Mouse (Mus musculus) urinary bladder, postnatal 10 days (tissue): ENCODE results near the gene Map3k9.
A peak's percentile ranks its signal among the peaks of the same experiment; 100 is the strongest.

Experiments
- DNase-seq: peaks from one replicate; pipeline ENCODE4 v3.0.0; 2022; ENCODE audit warnings: low spot score

The Map3k9 gene

GRCm38 (mm10) chr12:81781105-81781909, at the start of gene Map3k9:
Gene Map3k9, minus strand, starts transcription at chr12:81781175.
- peak; percentile 66 for DNase-seq

GRCm38 (mm10) chr12:81828355-81828754, 47.4 kb upstream of the Map3k9 start:
- no peak for DNase-seq

DNA sequence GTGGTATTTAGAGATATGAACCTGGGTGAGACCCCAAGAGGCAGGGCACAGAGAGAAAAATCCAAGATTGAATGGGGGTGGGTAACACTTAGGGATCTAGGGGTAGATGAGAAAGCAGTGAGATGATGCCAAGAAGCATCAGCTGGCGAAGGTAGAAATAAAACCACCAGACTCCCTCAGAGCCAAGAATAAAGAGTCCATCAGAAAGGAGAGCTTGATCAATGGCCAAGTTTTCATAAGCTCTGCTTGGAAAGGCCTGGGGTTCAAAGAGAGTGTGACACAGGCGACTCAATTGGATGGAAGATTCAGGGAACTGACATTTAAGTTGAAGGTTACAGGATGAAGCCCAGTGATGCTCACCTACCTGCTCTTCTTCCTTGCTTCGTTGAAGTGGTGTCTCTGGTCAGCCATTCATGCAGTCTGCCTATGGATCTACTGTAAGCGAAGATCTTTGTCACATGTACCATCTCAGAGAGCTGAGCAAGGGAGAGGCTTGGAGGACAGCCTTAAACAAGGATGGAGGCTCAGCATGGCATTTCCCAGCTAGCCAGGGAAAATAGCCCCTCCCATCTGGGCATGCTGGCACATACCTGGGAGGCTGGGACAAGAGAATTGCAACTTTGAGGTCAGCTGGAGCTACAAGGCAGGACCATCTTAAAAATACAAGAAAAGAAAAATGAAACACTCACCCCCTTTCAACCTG, 42.0 kb upstream of the Map3k9 start:
- DNase-seq: no peak

DNA sequence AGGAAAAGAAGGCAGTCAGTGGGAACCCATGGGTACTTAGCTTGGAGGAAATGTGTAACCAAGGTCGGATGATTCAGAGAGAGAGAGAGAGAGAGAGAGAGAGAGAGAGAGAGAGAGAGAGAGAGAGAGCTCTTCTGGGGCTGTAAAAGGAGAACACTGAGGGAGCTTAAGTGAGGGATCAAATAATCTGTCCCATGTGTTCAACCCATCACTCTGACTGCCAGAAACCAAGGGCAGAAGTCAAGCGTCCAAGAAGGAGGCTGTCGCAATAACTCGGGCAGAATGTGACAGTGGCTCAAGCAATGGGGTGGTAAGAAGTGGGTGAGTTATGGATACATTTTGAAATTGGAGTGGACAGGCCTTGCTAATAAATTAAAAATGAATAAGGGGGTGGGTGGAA, 41.2 kb upstream of the Map3k9 start:
- no peak for DNase-seq

- DNase-seq: no peak
These were observed 39.7 kb upstream of the Map3k9 start for GRCm38 (mm10) chr12:81820700-81821099.

DNA sequence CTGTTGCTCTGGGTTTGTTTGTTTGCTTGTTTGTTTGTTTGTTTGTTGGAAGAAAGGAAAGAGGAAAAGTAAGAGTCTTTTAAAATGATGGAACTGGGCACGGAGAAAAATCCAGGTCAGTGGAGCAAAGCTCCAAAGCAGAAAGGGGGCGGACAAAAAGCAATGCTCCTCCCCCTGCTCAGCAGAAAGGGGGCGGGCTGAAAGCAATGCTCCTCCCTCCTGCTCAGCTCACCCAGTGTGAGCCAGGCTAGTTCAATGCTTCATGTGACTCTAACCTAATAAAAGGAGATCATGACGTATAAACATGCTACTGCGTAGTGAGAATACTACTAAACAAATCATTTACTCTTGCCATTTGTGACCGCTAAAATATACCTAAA, 36.1 kb upstream of the Map3k9 start:
- DNase-seq: no peak

DNA sequence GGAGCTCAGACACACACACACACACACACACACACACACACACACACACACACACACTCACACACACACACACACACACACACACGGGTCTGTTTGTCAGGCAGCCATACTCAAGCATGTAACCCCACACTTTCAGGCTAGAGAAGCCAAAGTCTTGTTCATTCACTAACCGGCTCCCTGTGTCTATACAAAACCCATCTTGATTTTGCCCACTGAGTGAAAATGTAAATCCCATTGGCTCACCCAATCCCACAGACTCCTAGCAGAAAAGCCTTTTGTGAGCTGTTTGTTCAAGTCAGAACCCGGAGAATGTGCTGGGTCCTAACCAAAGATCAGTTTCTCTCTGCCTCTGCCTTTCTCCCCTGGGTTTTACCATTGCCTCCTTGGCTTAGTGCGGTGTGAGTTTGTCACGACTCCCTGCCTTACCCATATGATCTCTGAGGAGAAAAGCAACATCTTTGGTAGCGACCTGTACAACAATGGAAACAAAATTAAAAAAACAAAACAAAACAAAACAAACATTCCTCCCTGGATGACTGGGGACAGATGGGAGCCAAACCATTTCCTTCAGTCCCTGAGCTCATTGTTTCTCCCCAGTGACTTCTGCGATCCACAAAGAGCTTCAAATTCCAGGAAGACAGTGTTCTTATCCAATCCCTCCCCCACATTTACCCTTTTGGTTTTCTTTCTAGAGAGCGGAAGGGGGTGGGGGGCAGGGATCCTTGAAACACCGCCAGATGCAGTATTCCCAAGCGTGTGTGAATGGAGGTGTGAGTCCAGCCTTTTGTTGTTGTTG, 35.6 kb upstream of the Map3k9 start:
- DNase-seq: no peak

GRCm38 (mm10) chr12:81814742-81815141, 33.8 kb upstream of the Map3k9 start:
- no peak for DNase-seq

DNA sequence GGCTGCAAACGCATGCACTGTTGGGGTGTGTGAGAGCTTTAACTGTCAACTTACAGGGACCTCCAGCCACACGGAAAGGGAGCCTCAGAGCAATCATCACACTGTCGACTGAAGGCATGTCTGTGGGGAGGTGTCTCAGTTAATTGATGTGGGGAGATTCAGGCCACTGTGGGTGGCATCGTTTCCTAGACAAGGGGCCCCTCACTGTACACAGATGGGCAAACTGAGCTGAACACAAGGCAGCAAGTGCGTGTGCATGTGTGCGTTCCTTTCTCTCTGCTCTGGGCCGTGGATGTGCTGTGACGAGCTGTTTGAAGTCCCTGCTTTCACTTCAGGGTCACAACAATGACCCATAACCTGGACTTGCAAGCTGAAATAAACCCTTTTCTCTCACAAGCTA, 29.4 kb upstream of the Map3k9 start:
- no peak for DNase-seq

DNA sequence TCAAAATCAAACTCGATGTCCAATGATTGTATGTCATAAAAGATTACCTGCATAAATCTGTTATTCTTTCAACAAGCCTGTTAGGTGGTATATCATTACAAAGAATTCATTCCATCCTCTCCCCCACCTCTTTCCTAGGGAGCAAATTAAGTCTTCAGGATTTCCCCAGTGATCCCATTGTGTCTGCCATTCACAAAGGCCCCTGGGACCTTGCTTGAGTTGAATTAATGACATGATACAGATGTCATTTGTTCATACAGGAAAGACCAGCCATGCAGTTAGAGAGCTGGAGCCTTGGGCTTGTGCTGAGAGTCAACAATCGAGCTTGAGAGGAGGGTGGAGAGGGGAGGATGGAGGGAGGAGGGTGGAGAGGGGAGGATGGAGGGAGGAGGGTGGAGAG, 27.6 kb upstream of the Map3k9 start:
- no peak for DNase-seq

DNA sequence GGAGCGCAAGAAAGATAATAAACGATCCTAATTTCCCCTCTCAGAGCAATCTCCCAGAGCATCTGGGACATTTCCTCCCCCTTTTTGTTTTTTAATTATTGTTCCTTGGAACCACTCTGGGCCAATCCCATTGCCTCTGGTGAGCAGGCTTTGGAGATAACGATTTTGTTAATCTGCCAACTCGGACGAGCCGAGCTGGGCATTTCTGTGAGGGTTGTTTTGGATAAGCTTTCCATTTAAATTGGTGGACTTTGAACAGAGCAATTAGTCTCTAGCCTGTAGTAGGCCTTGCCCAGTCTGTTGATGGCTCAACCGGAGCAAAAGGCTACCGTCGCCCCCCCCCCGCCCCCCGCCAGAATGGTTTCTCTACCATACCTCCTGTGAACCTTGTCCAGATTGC, 27.0 kb upstream of the Map3k9 start:
- no peak for DNase-seq

- no peak for DNase-seq
These were observed 26.5 kb upstream of the Map3k9 start for GRCm38 (mm10) chr12:81807529-81807837.

DNA sequence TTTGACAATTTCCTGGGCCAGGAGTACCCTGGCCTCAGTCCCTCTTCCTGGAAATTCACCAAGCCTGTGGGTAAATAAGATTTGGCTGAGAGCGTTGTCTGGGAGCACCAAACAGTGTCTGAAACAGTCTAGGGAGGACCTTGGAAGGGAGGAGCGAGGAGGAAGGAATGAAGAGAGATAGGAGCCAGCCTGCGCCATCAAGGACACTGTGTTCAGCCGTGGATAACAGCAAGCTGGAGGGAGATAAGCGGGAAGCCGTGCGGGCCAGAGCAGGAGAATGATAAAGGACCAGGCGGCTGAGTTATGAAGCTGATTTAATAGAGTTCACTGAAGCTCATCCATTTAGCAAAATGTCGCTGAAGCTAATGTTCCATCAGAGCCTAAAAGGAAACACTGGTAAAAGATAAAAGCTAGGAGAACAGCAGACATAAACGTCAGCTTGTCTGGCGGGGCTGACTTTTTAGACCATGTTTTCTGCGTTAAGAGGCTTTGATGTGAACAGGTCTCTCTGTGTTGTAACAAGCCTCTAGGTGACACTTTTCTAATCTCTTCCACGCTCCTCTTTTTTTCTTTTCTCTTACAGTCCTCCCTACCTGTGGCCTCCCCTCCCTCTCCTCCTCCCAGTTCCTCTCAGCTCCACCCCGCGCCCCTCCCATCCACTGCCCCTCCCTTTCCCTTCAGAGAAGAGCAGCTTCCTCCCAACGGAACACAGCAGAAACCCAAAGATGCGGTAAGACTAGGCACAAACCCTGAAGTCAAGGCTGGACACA, 26.0 kb upstream of the Map3k9 start:
- no peak for DNase-seq

GRCm38 (mm10) chr12:81806114-81806513, 25.1 kb upstream of the Map3k9 start:
- no peak for DNase-seq

DNA sequence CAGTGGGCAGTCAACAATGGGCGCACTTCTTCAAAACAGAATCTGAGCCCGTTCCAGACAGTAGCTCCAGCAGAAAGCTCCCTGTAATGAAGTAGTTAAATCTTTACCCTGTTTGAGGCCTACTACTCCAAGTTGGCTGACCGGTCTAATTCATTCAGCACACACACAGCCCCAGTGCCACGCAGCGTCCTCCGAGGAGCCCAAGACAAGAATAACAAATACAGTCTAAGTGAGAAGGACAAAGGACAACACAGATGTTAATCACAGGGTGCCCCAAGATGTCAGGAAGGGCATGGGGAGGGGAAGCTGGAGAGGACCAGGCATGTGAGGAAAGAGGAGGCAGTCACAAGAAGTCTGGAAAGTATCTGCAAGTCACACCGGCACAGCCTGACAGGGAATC, 22.8 kb upstream of the Map3k9 start:
- no peak for DNase-seq

GRCm38 (mm10) chr12:81803016-81803415, 22.0 kb upstream of the Map3k9 start:
- no peak for DNase-seq

DNA sequence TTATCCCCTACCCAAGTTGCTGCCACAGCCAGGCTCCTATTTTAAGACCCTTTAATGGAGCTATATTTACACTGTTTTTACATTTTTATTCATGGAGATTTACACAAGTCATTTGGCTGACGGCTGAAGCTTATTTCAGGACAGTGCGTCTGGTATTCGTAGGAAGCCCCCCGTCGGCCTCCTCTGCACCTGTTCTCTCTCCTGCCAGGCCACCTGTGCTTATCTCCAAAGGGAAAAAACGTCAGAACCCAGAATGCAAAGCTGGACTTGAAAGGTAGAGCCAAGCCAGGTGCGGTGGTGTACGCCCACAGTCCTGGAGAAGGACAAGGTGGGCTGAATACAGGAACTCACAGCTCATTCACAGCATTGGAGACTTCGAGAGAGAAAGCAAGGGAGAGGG, 20.2 kb upstream of the Map3k9 start:
- DNase-seq: no peak

- peak; percentile 61 for DNase-seq
These were observed 15.6 kb upstream of the Map3k9 start for GRCm38 (mm10) chr12:81796541-81796940.

GRCm38 (mm10) chr12:81792511-81793218, 11.7 kb upstream of the Map3k9 start:
- no peak for DNase-seq

DNA sequence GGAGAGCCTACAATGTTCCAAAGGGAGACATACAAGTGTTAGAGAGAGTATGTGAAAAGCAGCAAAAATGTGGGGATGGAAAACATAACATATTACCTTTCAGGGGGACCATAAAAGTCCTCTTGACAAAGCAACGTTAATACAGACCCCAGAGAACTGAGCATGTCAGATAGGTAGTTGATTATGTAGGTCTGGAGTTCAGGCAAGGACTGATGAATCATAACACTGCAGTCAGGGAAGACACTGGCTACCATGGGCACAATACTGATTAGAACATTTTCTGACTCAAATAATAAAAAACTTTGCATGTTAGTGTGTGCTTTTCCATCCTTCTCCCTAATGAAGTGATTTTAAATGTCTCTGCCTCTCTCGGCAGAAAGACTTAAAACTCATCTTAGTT, 8.5 kb upstream of the Map3k9 start:
- DNase-seq: no peak

DNA sequence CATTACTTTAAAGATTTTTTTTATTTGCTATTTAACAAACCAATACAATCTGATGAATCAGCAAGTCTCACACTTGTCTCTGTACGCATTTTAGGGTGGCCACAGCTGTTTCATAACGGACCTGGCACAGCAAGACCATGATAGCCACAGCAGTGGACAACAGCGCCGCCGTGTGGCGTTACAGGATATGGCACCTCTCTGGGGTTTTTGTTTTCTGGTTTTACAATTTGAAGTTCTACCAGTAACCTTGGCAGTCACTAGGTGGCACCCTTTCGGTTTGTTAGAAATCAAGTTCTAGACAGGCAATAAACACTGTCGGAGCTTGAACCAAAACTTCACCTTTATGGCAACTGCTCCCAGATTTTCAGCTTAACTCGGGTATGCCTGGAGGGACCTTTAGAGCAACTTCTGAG, 7.7 kb upstream of the Map3k9 start:
- peak; percentile 42 for DNase-seq

DNA sequence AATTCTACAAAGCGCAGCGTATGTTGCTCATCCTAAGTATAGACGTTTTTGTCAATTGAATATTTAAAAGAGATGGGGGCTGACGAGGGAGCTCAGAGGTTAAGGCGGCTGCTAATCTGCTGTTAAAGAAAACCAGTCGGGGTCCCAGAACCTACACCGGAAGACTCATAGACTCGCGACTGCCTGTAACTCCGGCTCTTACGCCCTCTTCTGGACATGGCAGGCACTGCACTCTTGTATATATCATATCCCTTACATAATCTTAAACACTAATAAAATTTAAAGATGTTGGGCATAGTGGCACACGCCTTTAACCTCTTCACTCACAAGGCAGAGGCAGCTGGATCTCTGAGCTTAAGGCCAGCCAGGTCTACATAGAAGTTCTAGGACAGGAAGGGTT, 6.3 kb upstream of the Map3k9 start:
- DNase-seq: no peak
